Mouse (Mus musculus): ENCODE results near the gene Tmed6.

GRCm38 (mm10) chr8:107065511-107066496 lies at the start of gene Tmed6:
- TF ChIP-seq CTCF (conservative IDR thresholded peaks at IDR 0.05; ENCODE audit: low read length) (no peak), NANOG (IDR thresholded peaks at IDR 0.05; ENCODE audit: borderline replicate concordance, low read length) (no peak), POU5F1 (IDR thresholded peaks at IDR 0.05; ENCODE audit: borderline replicate concordance, low read length) (no peak)

All from E14TG2a.4 (cell line).